Mouse (Mus musculus): ENCODE results near the gene Meis1. TPM values are rescaled to one million over a fixed set of nuclear protein-coding genes. Genes with fewer than 3 reads are reported as not detected.

Gene Meis1
- polyA plus RNA-seq, 1 experiment = 5.0 TPM

DNA sequence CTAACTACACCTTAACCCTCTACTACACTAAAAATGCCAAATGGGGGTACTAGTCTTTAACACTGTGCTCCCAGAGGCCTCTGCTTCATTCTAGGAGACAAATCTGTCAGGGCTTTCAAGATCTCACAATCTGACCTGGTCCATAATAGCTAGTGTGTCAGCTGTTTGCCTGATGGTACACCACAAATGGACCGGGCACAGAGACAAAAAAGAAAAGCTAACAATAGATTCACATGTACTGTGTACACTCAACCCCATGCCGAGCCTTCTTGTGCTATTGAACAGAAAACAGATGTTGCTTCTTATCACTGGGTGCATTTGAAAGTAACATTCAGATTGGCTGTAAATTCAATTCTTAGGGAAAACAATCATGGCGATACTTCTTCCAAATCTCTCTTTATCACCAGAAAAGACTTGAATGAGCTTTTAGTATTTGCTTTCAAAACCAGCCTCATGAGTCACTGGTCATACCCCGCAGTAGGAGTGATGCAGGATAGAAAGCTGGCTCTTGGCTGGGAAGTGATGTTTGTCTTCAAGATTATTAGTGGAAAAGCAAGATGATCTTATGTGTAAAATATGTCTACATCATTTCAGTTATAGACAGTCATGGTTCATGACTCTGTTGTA lies 30.0 kb downstream of the Meis1 start:
- Histone ChIP-seq H3K4me1 (ENCODE audit: control insufficient read depth, insufficient read depth, insufficient read length) (no peaks in the 10 kb centered on the region), H3K27ac (ENCODE audit: insufficient read depth, low read length) (no peak overlapping the region), H3K4me3 (ENCODE audit: extremely low read depth, insufficient read depth, insufficient read length) (no peak overlapping the region), H3K36me3 (ENCODE audit: control insufficient read depth, insufficient read depth, low read length) (no peaks in the 10 kb centered on the region), H3K27me3 (ENCODE audit: control insufficient read depth, insufficient read depth, low read length) (no peaks in the 10 kb centered on the region)
- no peak for DNase-seq (ENCODE audit: low read depth in 1 of 2, low spot score in 2 of 2)
- TF ChIP-seq CTCF (IDR thresholded peaks at IDR 0.05; ENCODE audit: extremely low read depth, insufficient read depth, insufficient read length, insufficient replicate concordance) (no peak), POLR2A (IDR thresholded peaks at IDR 0.05; ENCODE audit: low read depth, low read length) (no peak)
- WGBS = 91% methylated on average over 4 of the region's 4 CpGs

- Histone ChIP-seq H3K36me3 (ENCODE audit: control insufficient read depth, insufficient read depth, low read length) (no peaks in the 10 kb centered on the region), H3K4me3 (ENCODE audit: extremely low read depth, insufficient read depth, insufficient read length) (no peak overlapping the region), H3K4me1 (ENCODE audit: control insufficient read depth, insufficient read depth, insufficient read length) (no peaks in the 10 kb centered on the region), H3K27me3 (ENCODE audit: control insufficient read depth, insufficient read depth, low read length) (no peaks in the 10 kb centered on the region), H3K27ac (ENCODE audit: insufficient read depth, low read length) (no peak overlapping the region)
- no peak for TF ChIP-seq CTCF (IDR thresholded peaks at IDR 0.05; ENCODE audit: extremely low read depth, insufficient read depth, insufficient read length, insufficient replicate concordance)
- DNase-seq (ENCODE audit: low read depth in 1 of 2, low spot score in 2 of 2) = no peak
- 48% methylated on average over 2 of the region's 2 CpGs for WGBS
Measured at GRCm38 (mm10) chr11:18983813-18984212, 35.0 kb downstream of the Meis1 start.

GRCm38 (mm10) chr11:18983294-18983693 lies 35.5 kb downstream of the Meis1 start:
- H3K27me3 ChIP-seq (ENCODE audit: control insufficient read depth, insufficient read depth, low read length) = no peaks in the 10 kb centered on the region
- no peak for DNase-seq (ENCODE audit: low read depth in 1 of 2, low spot score in 2 of 2)
- WGBS = 95% methylated on average over 7 of the region's 7 CpGs
- no peak overlapping the region for H3K27ac ChIP-seq (ENCODE audit: insufficient read depth, low read length)
- TF ChIP-seq CTCF (IDR thresholded peaks at IDR 0.05; ENCODE audit: extremely low read depth, insufficient read depth, insufficient read length, insufficient replicate concordance) = no peak
- no peak for TF ChIP-seq POLR2A (IDR thresholded peaks at IDR 0.05; ENCODE audit: low read depth, low read length)
- no peak overlapping the region for H3K4me3 ChIP-seq (ENCODE audit: extremely low read depth, insufficient read depth, insufficient read length)
- no peaks in the 10 kb centered on the region for H3K4me1 ChIP-seq (ENCODE audit: control insufficient read depth, insufficient read depth, insufficient read length)
- no peaks in the 10 kb centered on the region for H3K36me3 ChIP-seq (ENCODE audit: control insufficient read depth, insufficient read depth, low read length)

- no peak for DNase-seq (ENCODE audit: low read depth in 1 of 2, low spot score in 2 of 2)
- TF ChIP-seq POLR2A (IDR thresholded peaks at IDR 0.05; ENCODE audit: low read depth, low read length) = no peak
- TF ChIP-seq CTCF (IDR thresholded peaks at IDR 0.05; ENCODE audit: extremely low read depth, insufficient read depth, insufficient read length, insufficient replicate concordance) = no peak
- H3K27ac ChIP-seq (ENCODE audit: insufficient read depth, low read length) = no peak overlapping the region
- H3K4me3 ChIP-seq (ENCODE audit: extremely low read depth, insufficient read depth, insufficient read length) = no peak overlapping the region
- H3K4me1 ChIP-seq (ENCODE audit: control insufficient read depth, insufficient read depth, insufficient read length) = no peaks in the 10 kb centered on the region
- H3K36me3 ChIP-seq (ENCODE audit: control insufficient read depth, insufficient read depth, low read length) = no peaks in the 10 kb centered on the region
- 82% methylated on average over 3 of the region's 3 CpGs for WGBS
- H3K27me3 ChIP-seq (ENCODE audit: control insufficient read depth, insufficient read depth, low read length) = no peaks in the 10 kb centered on the region
Measured at GRCm38 (mm10) chr11:18982331-18982730, 36.5 kb downstream of the Meis1 start.

- no peak overlapping the region for H3K4me3 ChIP-seq (ENCODE audit: extremely low read depth, insufficient read depth, insufficient read length)
- DNase-seq (ENCODE audit: low read depth in 1 of 2, low spot score in 2 of 2) = no peak
- H3K27me3 ChIP-seq (ENCODE audit: control insufficient read depth, insufficient read depth, low read length) = no peaks in the 10 kb centered on the region
- no peak for TF ChIP-seq POLR2A (IDR thresholded peaks at IDR 0.05; ENCODE audit: low read depth, low read length)
- no peak for TF ChIP-seq CTCF (IDR thresholded peaks at IDR 0.05; ENCODE audit: extremely low read depth, insufficient read depth, insufficient read length, insufficient replicate concordance)
- WGBS = 52% methylated on average over 4 of the region's 4 CpGs
- H3K36me3 ChIP-seq (ENCODE audit: control insufficient read depth, insufficient read depth, low read length) = no peaks in the 10 kb centered on the region
- H3K4me1 ChIP-seq (ENCODE audit: control insufficient read depth, insufficient read depth, insufficient read length) = no peaks in the 10 kb centered on the region
- no peak overlapping the region for H3K27ac ChIP-seq (ENCODE audit: insufficient read depth, low read length)
Measured at GRCm38 (mm10) chr11:18981367-18981766, 37.4 kb downstream of the Meis1 start.

GRCm38 (mm10) chr11:18980615-18981014 lies 38.2 kb downstream of the Meis1 start:
- no peaks in the 10 kb centered on the region for H3K36me3 ChIP-seq (ENCODE audit: control insufficient read depth, insufficient read depth, low read length)
- no peak for TF ChIP-seq CTCF (IDR thresholded peaks at IDR 0.05; ENCODE audit: extremely low read depth, insufficient read depth, insufficient read length, insufficient replicate concordance)
- DNase-seq (ENCODE audit: low read depth in 1 of 2, low spot score in 2 of 2) = no peak
- no peak overlapping the region for H3K27ac ChIP-seq (ENCODE audit: insufficient read depth, low read length)
- no peaks in the 10 kb centered on the region for H3K4me1 ChIP-seq (ENCODE audit: control insufficient read depth, insufficient read depth, insufficient read length)
- H3K27me3 ChIP-seq (ENCODE audit: control insufficient read depth, insufficient read depth, low read length) = no peaks in the 10 kb centered on the region
- no peak overlapping the region for H3K4me3 ChIP-seq (ENCODE audit: extremely low read depth, insufficient read depth, insufficient read length)
- WGBS = 73% methylated on average over 5 of the region's 5 CpGs

DNA sequence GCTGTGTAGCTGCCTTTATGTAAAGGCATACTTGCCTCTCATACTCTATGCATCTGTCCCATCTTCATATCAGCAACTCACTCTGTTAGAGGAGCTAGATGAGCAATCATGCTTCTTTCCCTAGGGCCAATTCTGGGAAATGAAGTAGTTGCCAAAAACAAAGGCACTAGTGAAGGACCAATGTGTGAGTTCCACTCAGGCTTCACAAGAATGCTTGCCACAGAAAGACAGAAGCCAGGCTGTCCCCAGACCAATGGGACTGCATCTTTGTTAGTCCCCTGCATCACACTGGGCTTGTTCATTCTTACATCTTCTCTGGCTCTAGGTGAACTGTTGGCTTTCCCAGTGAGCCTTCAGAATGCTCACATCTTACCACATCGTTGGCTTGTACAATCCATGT lies 43.7 kb downstream of the Meis1 start:
- TF ChIP-seq POLR2A (IDR thresholded peaks at IDR 0.05; ENCODE audit: low read depth, low read length) (no peak), CTCF (IDR thresholded peaks at IDR 0.05; ENCODE audit: extremely low read depth, insufficient read depth, insufficient read length, insufficient replicate concordance) (no peak)
- WGBS = 86% methylated on average over 1 of the region's 1 CpGs
- no peak for DNase-seq (ENCODE audit: low read depth in 1 of 2, low spot score in 2 of 2)
- Histone ChIP-seq H3K4me1 (ENCODE audit: control insufficient read depth, insufficient read depth, insufficient read length) (no peaks in the 10 kb centered on the region), H3K4me3 (ENCODE audit: extremely low read depth, insufficient read depth, insufficient read length) (no peak overlapping the region), H3K27me3 (ENCODE audit: control insufficient read depth, insufficient read depth, low read length) (no peaks in the 10 kb centered on the region), H3K27ac (ENCODE audit: insufficient read depth, low read length) (no peak overlapping the region), H3K36me3 (ENCODE audit: control insufficient read depth, insufficient read depth, low read length) (no peaks in the 10 kb centered on the region)
